Mouse (Mus musculus) kidney, embryonic 16.5 days (tissue): ENCODE results near the gene Prcp. TPM values are rescaled to one million over a fixed set of nuclear protein-coding genes. Genes with fewer than 3 reads are reported as not detected.
A peak's percentile ranks its signal among the peaks of the same experiment; 100 is the strongest.

ENCODE experiments used
- ATAC-seq: fragments of 200-750 bp; cut with Nextera tagmentation; 2 replicates; pipeline ENCODE4 v1.8.0; 2017; ENCODE audit warnings: moderate TSS enrichment; ENCODE audit not compliant: low FRiP score, low TSS enrichment
- H3K27ac ChIP-seq: fragments of 300-500 bp; sonication (generic); 2 replicates; pipeline ENCODE4 v1.5.1; 2014; ENCODE audit warnings: low read length
- H3K27me3 ChIP-seq: fragments of 300-500 bp; sonication (generic); 2 replicates; pipeline ENCODE4 v1.6.1; 2014; ENCODE audit warnings: low read length, control low read depth, mixed read lengths; ENCODE audit not compliant: insufficient read depth
- H3K36me3 ChIP-seq: fragments of 300-500 bp; sonication (generic); 2 replicates; pipeline ENCODE4 v1.6.1; 2014; ENCODE audit warnings: low read length, control low read depth, mixed read lengths; ENCODE audit not compliant: insufficient read depth
- H3K4me1 ChIP-seq: fragments of 300-500 bp; sonication (generic); 2 replicates; pipeline ENCODE4 v1.6.1; 2014; ENCODE audit warnings: low read length, control low read depth, mixed read lengths; ENCODE audit not compliant: insufficient read depth
- H3K4me2 ChIP-seq: fragments of 300-500 bp; sonication (generic); replicated peaks from 2 replicates; pipeline ENCODE4 v1.6.1; 2014; ENCODE audit warnings: low read depth, low read length
- H3K4me3 ChIP-seq: fragments of 300-500 bp; sonication (generic); 2 replicates; pipeline ENCODE4 v1.5.1; 2014; ENCODE audit warnings: mild to moderate bottlenecking, low read length
- H3K9ac ChIP-seq: fragments of 300-500 bp; sonication (generic); replicated peaks from 2 replicates; pipeline ENCODE4 v1.6.1; 2014; ENCODE audit warnings: low read length
- H3K9me3 ChIP-seq: fragments of 300-500 bp; sonication (generic); 2 replicates; pipeline ENCODE4 v1.6.1; 2016; ENCODE audit warnings: low read length, control low read depth
- WGBS: fragments of 180-500 bp; shearing (Covaris S2); extraction: QIAGEN DNeasy Blood & Tissue Kit; methylation state at CpG from one replicate; pipeline ENCODE4 v1.1.7; 2014; 5-methylcytosine and 5-hydroxymethylcytosine counted together
- polyA plus RNA-seq: library from polyadenylated mRNA; unstranded; fragments of >200 nt; fragmentation: Nextera tagmentation; extraction: Ambion mirVana; gene quantifications from 2 replicates; pipeline ENCODE4 v1.2.1, GENCODE M21; 2015

Gene Prcp
- polyA plus RNA-seq, 1 experiment from 2014 or later, result 23.0 TPM

- 33% methylated on average over 2 of the region's 2 CpGs for WGBS
- no peaks in the 10 kb centered on the region for H3K27me3 ChIP-seq
- H3K36me3 ChIP-seq, result peaks cover 3% of the 10 kb centered on the region; the same call in 1 of the 2 replicates
- no peak overlapping the region for H3K27ac ChIP-seq
- no peak overlapping the region for H3K4me2 ChIP-seq
- H3K4me1 ChIP-seq, result no peaks in the 10 kb centered on the region
- no peaks in the 10 kb centered on the region for H3K9me3 ChIP-seq
- H3K4me3 ChIP-seq, result no peak overlapping the region
- no peak overlapping the region for H3K9ac ChIP-seq
- no peak for ATAC-seq
These were observed 7.7 kb upstream of the Prcp start for GRCm38 (mm10) chr7:92866526-92866925.

- ATAC-seq, result no peak
- Histone ChIP-seq H3K9ac (no peak overlapping the region), H3K27ac (no peak overlapping the region), H3K27me3 (no peaks in the 10 kb centered on the region), H3K4me1 (peaks cover 4% of the 10 kb centered on the region), H3K9me3 (no peaks in the 10 kb centered on the region), H3K36me3 (no peaks in the 10 kb centered on the region), H3K4me2 (no peak overlapping the region), H3K4me3 (no peak overlapping the region)
- WGBS, result 55% methylated on average over 3 of the region's 3 CpGs
These were observed 4.1 kb upstream of the Prcp start for GRCm38 (mm10) chr7:92870161-92870560.

- Histone ChIP-seq H3K9me3 (no peaks in the 10 kb centered on the region), H3K4me2 (no peak overlapping the region), H3K9ac (0 out of 2 replicates have a peak overlapping the region, but pooled peaks have one; percentile 26), H3K4me1 (peaks cover 10% of the 10 kb centered on the region), H3K36me3 (no peaks in the 10 kb centered on the region), H3K27ac (no peak overlapping the region), H3K4me3 (no peak overlapping the region), H3K27me3 (no peaks in the 10 kb centered on the region)
- no peak for ATAC-seq
- WGBS, result 88% methylated on average over 4 of the region's 4 CpGs
These were observed 2.7 kb upstream of the Prcp start for GRCm38 (mm10) chr7:92871596-92871995.

- Histone ChIP-seq H3K9me3 (no peaks in the 10 kb centered on the region), H3K27ac (peak overlapping the region; percentile 99), H3K36me3 (no peaks in the 10 kb centered on the region), H3K4me2 (peak overlapping the region; percentile 58), H3K4me3 (peak overlapping the region; percentile 75), H3K27me3 (no peaks in the 10 kb centered on the region), H3K9ac (peak overlapping the region; percentile 85), H3K4me1 (peaks cover 10% of the 10 kb centered on the region)
- peak; percentile 92 for ATAC-seq
- WGBS, result 0% methylated on average over 29 of the region's 29 CpGs
These were observed 615 bp downstream of the Prcp start for GRCm38 (mm10) chr7:92874761-92875408.

- ATAC-seq, result no peak
- WGBS, result 23% methylated on average over 3 of the region's 3 CpGs
- H3K4me2 ChIP-seq, result peak overlapping the region; percentile 58
- H3K36me3 ChIP-seq, result no peaks in the 10 kb centered on the region
- H3K27me3 ChIP-seq, result no peaks in the 10 kb centered on the region
- H3K4me3 ChIP-seq, result peak overlapping the region; percentile 75
- H3K4me1 ChIP-seq, result peaks cover 10% of the 10 kb centered on the region
- H3K27ac ChIP-seq, result peak overlapping the region; percentile 41
- peak overlapping the region; percentile 13; the same call in 1 of the 2 replicates for H3K9ac ChIP-seq
- H3K9me3 ChIP-seq, result no peaks in the 10 kb centered on the region
These were observed 1.8 kb downstream of the Prcp start for GRCm38 (mm10) chr7:92876066-92876465.

GRCm38 (mm10) chr7:92876538-92876937 lies 2.3 kb downstream of the Prcp start:
- Histone ChIP-seq H3K27ac (peak overlapping the region; percentile 91), H3K9ac (peak overlapping the region; percentile 63), H3K4me1 (peaks cover 10% of the 10 kb centered on the region), H3K9me3 (no peaks in the 10 kb centered on the region), H3K36me3 (no peaks in the 10 kb centered on the region), H3K4me2 (peak overlapping the region; percentile 58), H3K4me3 (peak overlapping the region; percentile 75), H3K27me3 (no peaks in the 10 kb centered on the region)
- 7% methylated on average over 7 of the region's 7 CpGs for WGBS
- ATAC-seq, result no peak

GRCm38 (mm10) chr7:92878575-92879285 lies 4.5 kb downstream of the Prcp start:
- WGBS, result 77% methylated on average over 7 of the region's 7 CpGs
- Histone ChIP-seq H3K4me2 (no peak overlapping the region), H3K9me3 (no peaks in the 10 kb centered on the region), H3K27me3 (no peaks in the 10 kb centered on the region), H3K36me3 (no peaks in the 10 kb centered on the region), H3K4me1 (peaks cover 7% of the 10 kb centered on the region), H3K4me3 (no peak overlapping the region), H3K9ac (no peak overlapping the region), H3K27ac (no peak overlapping the region)
- no peak for ATAC-seq

- Histone ChIP-seq H3K27ac (no peak overlapping the region), H3K27me3 (no peaks in the 10 kb centered on the region), H3K36me3 (no peaks in the 10 kb centered on the region), H3K4me1 (no peaks in the 10 kb centered on the region), H3K9me3 (no peaks in the 10 kb centered on the region), H3K4me3 (no peak overlapping the region), H3K9ac (no peak overlapping the region), H3K4me2 (no peak overlapping the region)
- WGBS, result 91% methylated on average over 9 of the region's 9 CpGs
- ATAC-seq, result no peak
These were observed 9.8 kb downstream of the Prcp start for GRCm38 (mm10) chr7:92883850-92884716.

- no peak overlapping the region for H3K27ac ChIP-seq
- H3K9ac ChIP-seq, result no peak overlapping the region
- no peak overlapping the region for H3K4me2 ChIP-seq
- no peak for ATAC-seq
- no peaks in the 10 kb centered on the region for H3K4me1 ChIP-seq
- no peaks in the 10 kb centered on the region for H3K36me3 ChIP-seq
- no peak overlapping the region for H3K4me3 ChIP-seq
- no peaks in the 10 kb centered on the region for H3K9me3 ChIP-seq
- H3K27me3 ChIP-seq, result no peaks in the 10 kb centered on the region
- 75% methylated on average over 6 of the region's 6 CpGs for WGBS
These were observed 10.9 kb downstream of the Prcp start for GRCm38 (mm10) chr7:92884998-92885660.
